Mouse (Mus musculus): ENCODE results near the gene A930033H14Rik. TPM values are rescaled to one million over a fixed set of nuclear protein-coding genes. Genes with fewer than 3 reads are reported as not detected.

A930033H14Rik gene
- polyA plus RNA-seq, 1 experiment from 2014 or later: 0.47 TPM

DNA sequence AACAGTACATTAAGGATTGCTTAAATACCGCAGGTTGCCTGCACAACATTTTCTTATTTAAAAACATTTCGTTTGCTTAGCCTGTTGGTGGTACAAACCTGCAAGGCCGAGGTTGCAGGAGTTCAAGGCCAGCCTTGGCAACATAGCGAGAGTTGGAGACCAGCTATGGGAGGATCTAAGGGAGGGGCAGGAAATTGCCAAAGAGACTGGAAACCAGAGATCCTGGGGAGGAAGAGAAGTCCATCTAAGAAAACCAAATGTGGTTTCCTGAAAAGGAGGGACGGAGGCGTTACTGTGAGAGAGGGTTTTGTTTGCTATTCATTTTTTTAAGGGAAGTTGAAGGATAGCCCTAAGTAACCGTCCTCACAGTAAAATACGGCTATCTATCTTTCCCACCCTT is 1.3 kb downstream of the A930033H14Rik start:
- no peak for ATAC-seq (ENCODE audit: low read depth)
- H3K27ac ChIP-seq (ENCODE audit: low read length): peak overlapping the region; percentile 88
- H3K4me1 ChIP-seq (ENCODE audit: control insufficient read depth, low read depth, low read length): peaks cover 16% of the 10 kb centered on the region
- H3K4me2 ChIP-seq (ENCODE audit: low read depth, low read length): peak overlapping the region; percentile 74
- H3K9me3 ChIP-seq (replicated peaks; ENCODE audit: control insufficient read depth, low read length): no peaks in the 10 kb centered on the region
- H3K36me3 ChIP-seq (ENCODE audit: control insufficient read depth, insufficient read depth): no peaks in the 10 kb centered on the region
- 8% methylated on average over 8 of the region's 8 CpGs for WGBS (ENCODE audit: insufficient replicate concordance)
- H3K27me3 ChIP-seq (ENCODE audit: control insufficient read depth, insufficient read depth, low read depth, low read length): peaks cover 19% of the 10 kb centered on the region
- peak overlapping the region; percentile 69 for H3K4me3 ChIP-seq (ENCODE audit: low read depth, low read length)
- no peak overlapping the region for H3K9ac ChIP-seq (ENCODE audit: low read depth, low read length)

- Histone ChIP-seq H3K9ac (ENCODE audit: low read depth, low read length) (no peak overlapping the region), H3K4me3 (ENCODE audit: low read depth, low read length) (no peak overlapping the region), H3K9me3 (replicated peaks; ENCODE audit: control insufficient read depth, low read length) (no peaks in the 10 kb centered on the region), H3K4me1 (ENCODE audit: control insufficient read depth, low read depth, low read length) (peaks cover 16% of the 10 kb centered on the region), H3K4me2 (ENCODE audit: low read depth, low read length) (no peak overlapping the region), H3K27ac (ENCODE audit: low read length) (no peak overlapping the region), H3K27me3 (ENCODE audit: control insufficient read depth, insufficient read depth, low read depth, low read length) (peaks cover 19% of the 10 kb centered on the region), H3K36me3 (ENCODE audit: control insufficient read depth, insufficient read depth) (no peaks in the 10 kb centered on the region)
- WGBS (ENCODE audit: insufficient replicate concordance): 49% methylated on average over 5 of the region's 5 CpGs
- ATAC-seq (ENCODE audit: low read depth): no peak
These were observed 2.2 kb downstream of the A930033H14Rik start for GRCm38 (mm10) chr10:69210659-69211058.

GRCm38 (mm10) chr10:69210006-69210405 is 2.9 kb downstream of the A930033H14Rik start:
- Histone ChIP-seq H3K9ac (ENCODE audit: low read depth, low read length) (no peak overlapping the region), H3K27me3 (ENCODE audit: control insufficient read depth, insufficient read depth, low read depth, low read length) (peaks cover 19% of the 10 kb centered on the region), H3K27ac (ENCODE audit: low read length) (no peak overlapping the region), H3K4me3 (ENCODE audit: low read depth, low read length) (no peak overlapping the region), H3K36me3 (ENCODE audit: control insufficient read depth, insufficient read depth) (no peaks in the 10 kb centered on the region), H3K9me3 (replicated peaks; ENCODE audit: control insufficient read depth, low read length) (no peaks in the 10 kb centered on the region), H3K4me1 (ENCODE audit: control insufficient read depth, low read depth, low read length) (peaks cover 16% of the 10 kb centered on the region), H3K4me2 (ENCODE audit: low read depth, low read length) (no peak overlapping the region)
- no peak for ATAC-seq (ENCODE audit: low read depth)
- WGBS (ENCODE audit: insufficient replicate concordance): 81% methylated on average over 10 of the region's 10 CpGs

GRCm38 (mm10) chr10:69208705-69209104 is 4.2 kb downstream of the A930033H14Rik start:
- peaks cover 8% of the 10 kb centered on the region for H3K4me1 ChIP-seq (ENCODE audit: control insufficient read depth, low read depth, low read length)
- no peak overlapping the region for H3K4me3 ChIP-seq (ENCODE audit: low read depth, low read length)
- H3K27ac ChIP-seq (ENCODE audit: low read length): no peak overlapping the region
- H3K4me2 ChIP-seq (ENCODE audit: low read depth, low read length): no peak overlapping the region
- peaks cover 19% of the 10 kb centered on the region for H3K27me3 ChIP-seq (ENCODE audit: control insufficient read depth, insufficient read depth, low read depth, low read length)
- H3K36me3 ChIP-seq (ENCODE audit: control insufficient read depth, insufficient read depth): no peaks in the 10 kb centered on the region
- ATAC-seq (ENCODE audit: low read depth): no peak
- H3K9me3 ChIP-seq (replicated peaks; ENCODE audit: control insufficient read depth, low read length): no peaks in the 10 kb centered on the region
- H3K9ac ChIP-seq (ENCODE audit: low read depth, low read length): no peak overlapping the region
- 74% methylated on average over 3 of the region's 3 CpGs for WGBS (ENCODE audit: insufficient replicate concordance)

DNA sequence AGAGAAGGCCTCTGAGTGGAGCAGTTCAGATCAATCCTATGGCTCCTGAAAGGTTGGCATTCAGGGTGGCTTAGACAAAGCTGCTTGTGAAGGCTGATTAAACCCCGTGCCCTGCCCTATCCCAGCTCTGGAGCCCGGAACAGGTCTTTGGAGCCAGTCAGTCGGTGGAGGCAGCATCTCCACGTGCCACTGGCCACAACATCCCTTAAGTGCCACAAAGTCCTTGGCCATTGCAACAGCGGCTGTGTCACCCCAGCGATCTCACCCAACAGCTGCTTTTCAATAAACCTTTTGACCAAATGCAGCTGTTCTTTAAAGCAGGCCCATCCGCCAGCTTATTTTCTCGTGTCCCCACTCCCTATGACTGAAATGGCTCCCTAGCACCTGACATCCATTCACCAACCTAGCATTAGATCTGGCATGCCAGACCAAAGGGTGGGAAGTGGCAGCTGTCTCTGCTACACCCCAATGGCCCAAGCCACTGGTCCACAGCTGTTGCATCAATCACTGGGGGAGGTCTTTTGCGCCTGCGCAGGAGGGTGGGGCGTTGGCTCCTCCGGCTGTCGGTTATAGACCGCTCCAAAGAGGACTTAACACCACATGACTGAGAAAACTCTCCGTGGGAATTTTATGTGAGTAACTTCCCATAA is 4.8 kb downstream of the A930033H14Rik start:
- Histone ChIP-seq H3K4me1 (ENCODE audit: control insufficient read depth, low read depth, low read length) (peaks cover 8% of the 10 kb centered on the region), H3K27me3 (ENCODE audit: control insufficient read depth, insufficient read depth, low read depth, low read length) (peaks cover 15% of the 10 kb centered on the region), H3K36me3 (ENCODE audit: control insufficient read depth, insufficient read depth) (no peaks in the 10 kb centered on the region), H3K27ac (ENCODE audit: low read length) (no peak overlapping the region), H3K9ac (ENCODE audit: low read depth, low read length) (no peak overlapping the region), H3K9me3 (replicated peaks; ENCODE audit: control insufficient read depth, low read length) (no peaks in the 10 kb centered on the region), H3K4me3 (ENCODE audit: low read depth, low read length) (no peak overlapping the region), H3K4me2 (ENCODE audit: low read depth, low read length) (no peak overlapping the region)
- 76% methylated on average over 15 of the region's 15 CpGs for WGBS (ENCODE audit: insufficient replicate concordance)
- ATAC-seq (ENCODE audit: low read depth): no peak

DNA sequence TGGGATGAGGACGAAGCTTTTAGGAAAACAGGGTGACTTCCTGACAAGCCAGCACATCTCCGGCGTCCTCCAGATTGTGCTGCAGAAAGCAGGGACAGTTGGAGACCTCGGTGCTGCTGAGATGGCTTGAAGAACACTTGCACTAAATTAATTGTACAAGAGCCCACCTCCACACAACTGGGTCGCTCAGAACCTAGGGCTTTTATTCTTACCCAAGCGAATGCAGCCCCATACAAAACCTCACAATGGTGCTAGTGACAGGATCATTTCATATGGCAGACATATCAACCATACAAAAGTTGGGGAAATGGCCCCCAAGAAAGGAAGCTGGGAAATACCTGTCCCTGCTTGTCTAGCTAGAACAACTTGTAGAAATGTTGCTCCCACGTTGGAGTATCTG is 5.4 kb downstream of the A930033H14Rik start:
- Histone ChIP-seq H3K27ac (ENCODE audit: low read length) (no peak overlapping the region), H3K4me2 (ENCODE audit: low read depth, low read length) (no peak overlapping the region), H3K4me1 (ENCODE audit: control insufficient read depth, low read depth, low read length) (peaks cover 8% of the 10 kb centered on the region), H3K36me3 (ENCODE audit: control insufficient read depth, insufficient read depth) (no peaks in the 10 kb centered on the region), H3K27me3 (ENCODE audit: control insufficient read depth, insufficient read depth, low read depth, low read length) (peaks cover 9% of the 10 kb centered on the region), H3K4me3 (ENCODE audit: low read depth, low read length) (no peak overlapping the region), H3K9me3 (replicated peaks; ENCODE audit: control insufficient read depth, low read length) (no peaks in the 10 kb centered on the region), H3K9ac (ENCODE audit: low read depth, low read length) (no peak overlapping the region)
- WGBS (ENCODE audit: insufficient replicate concordance): 62% methylated on average over 7 of the region's 7 CpGs
- ATAC-seq (ENCODE audit: low read depth): no peak

- no peak overlapping the region for H3K27ac ChIP-seq (ENCODE audit: low read length)
- no peak for ATAC-seq (ENCODE audit: low read depth)
- peaks cover 3% of the 10 kb centered on the region for H3K4me1 ChIP-seq (ENCODE audit: control insufficient read depth, low read depth, low read length)
- no peaks in the 10 kb centered on the region for H3K36me3 ChIP-seq (ENCODE audit: control insufficient read depth, insufficient read depth)
- H3K4me2 ChIP-seq (ENCODE audit: low read depth, low read length): no peak overlapping the region
- H3K9me3 ChIP-seq (replicated peaks; ENCODE audit: control insufficient read depth, low read length): no peaks in the 10 kb centered on the region
- H3K4me3 ChIP-seq (ENCODE audit: low read depth, low read length): no peak overlapping the region
- H3K27me3 ChIP-seq (ENCODE audit: control insufficient read depth, insufficient read depth, low read depth, low read length): no peaks in the 10 kb centered on the region
- H3K9ac ChIP-seq (ENCODE audit: low read depth, low read length): no peak overlapping the region
- 81% methylated on average over 6 of the region's 6 CpGs for WGBS (ENCODE audit: insufficient replicate concordance)
These were observed 6.8 kb downstream of the A930033H14Rik start for GRCm38 (mm10) chr10:69206081-69206480.

DNA sequence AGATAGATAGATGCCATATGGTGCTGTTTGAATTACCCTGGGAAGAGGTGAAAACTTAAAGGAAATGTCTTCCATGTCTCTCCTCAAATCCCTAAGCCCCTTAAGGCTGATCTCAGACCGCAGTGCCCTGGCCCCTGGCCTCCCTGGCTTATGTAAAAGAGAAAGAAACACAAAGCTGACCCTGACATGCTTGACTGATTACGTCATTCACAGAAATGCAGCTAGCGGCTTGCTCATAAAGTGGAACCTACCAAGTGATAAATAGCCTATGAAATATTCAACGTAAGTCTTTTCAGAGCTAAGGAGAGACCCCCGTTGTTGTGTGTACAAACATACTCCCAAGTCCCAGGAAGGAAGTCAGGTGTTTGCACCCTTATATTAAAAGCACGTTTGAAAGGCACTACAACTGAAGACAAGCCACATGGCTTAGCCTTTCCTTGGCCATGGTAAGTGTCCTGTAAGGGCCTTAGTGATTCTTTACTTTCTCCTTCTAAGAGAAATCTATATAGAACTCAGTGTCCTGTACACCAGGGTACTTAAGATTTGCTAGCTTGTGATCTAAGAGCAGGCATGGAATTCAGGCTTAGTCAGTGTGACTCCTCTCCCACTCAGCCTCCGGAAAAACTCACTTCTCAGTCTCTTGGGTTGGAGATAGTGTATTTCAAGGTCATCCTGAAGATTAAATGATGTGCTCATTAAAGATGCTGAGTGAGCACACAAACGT is 8.1 kb downstream of the A930033H14Rik start:
- Histone ChIP-seq H3K4me3 (ENCODE audit: low read depth, low read length) (no peak overlapping the region), H3K27me3 (ENCODE audit: control insufficient read depth, insufficient read depth, low read depth, low read length) (no peaks in the 10 kb centered on the region), H3K36me3 (ENCODE audit: control insufficient read depth, insufficient read depth) (no peaks in the 10 kb centered on the region), H3K9me3 (replicated peaks; ENCODE audit: control insufficient read depth, low read length) (no peaks in the 10 kb centered on the region), H3K27ac (ENCODE audit: low read length) (no peak overlapping the region), H3K9ac (ENCODE audit: low read depth, low read length) (no peak overlapping the region), H3K4me2 (ENCODE audit: low read depth, low read length) (no peak overlapping the region), H3K4me1 (ENCODE audit: control insufficient read depth, low read depth, low read length) (no peaks in the 10 kb centered on the region; the same call in 1 of the 2 replicates)
- WGBS (ENCODE audit: insufficient replicate concordance): 36% methylated on average over 8 of the region's 8 CpGs
- ATAC-seq (ENCODE audit: low read depth): no peak

DNA sequence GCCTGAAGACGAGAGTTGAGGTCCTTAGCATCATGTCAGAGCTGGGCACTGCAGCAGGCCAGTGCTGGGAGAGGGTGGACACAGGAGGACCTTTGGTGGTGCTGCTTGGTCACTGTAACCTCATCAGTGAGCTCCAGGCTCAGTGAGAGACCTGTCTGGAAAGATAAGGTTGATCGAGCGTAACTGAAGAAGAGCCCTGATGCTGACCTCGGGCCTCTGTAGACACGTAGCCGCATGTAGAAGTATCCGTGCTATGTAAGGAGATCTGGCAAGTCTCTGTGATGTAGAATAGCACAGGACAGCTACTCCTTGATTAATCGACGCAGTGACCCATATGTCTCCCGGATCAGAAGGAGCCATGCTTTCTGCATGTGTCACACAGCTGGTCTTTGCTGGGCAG is 19.2 kb downstream of the A930033H14Rik start:
- Histone ChIP-seq H3K9me3 (replicated peaks; ENCODE audit: control insufficient read depth, low read length) (no peaks in the 10 kb centered on the region), H3K4me2 (ENCODE audit: low read depth, low read length) (no peak overlapping the region), H3K27me3 (ENCODE audit: control insufficient read depth, insufficient read depth, low read depth, low read length) (no peaks in the 10 kb centered on the region), H3K4me1 (ENCODE audit: control insufficient read depth, low read depth, low read length) (no peaks in the 10 kb centered on the region), H3K27ac (ENCODE audit: low read length) (no peak overlapping the region), H3K4me3 (ENCODE audit: low read depth, low read length) (no peak overlapping the region), H3K9ac (ENCODE audit: low read depth, low read length) (no peak overlapping the region), H3K36me3 (ENCODE audit: control insufficient read depth, insufficient read depth) (no peaks in the 10 kb centered on the region)
- no peak for ATAC-seq (ENCODE audit: low read depth)
- 69% methylated on average over 10 of the region's 10 CpGs for WGBS (ENCODE audit: insufficient replicate concordance)

Data from liver, embryonic 16.5 days (tissue).